Mouse (Mus musculus): ENCODE data around the gene Nt5dc3. TPM values are rescaled to one million over a fixed set of nuclear protein-coding genes. Genes with fewer than 3 reads are reported as not detected.

Gene Nt5dc3
- total RNA-seq (2015; ENCODE audit: low replicate concordance), result 1.4 and 4.6 TPM in 2 replicates
- total RNA-seq (2017; ENCODE audit: low replicate concordance), result 0.39 and 1.1 TPM in 2 replicates

- peak; percentile 93 for ATAC-seq (replicated peaks; ENCODE audit: low FRiP score, poor library complexity, severe bottlenecking)
Measured at GRCm38 (mm10) chr10:86778398-86779116, at the start of gene Nt5dc3. Nt5dc3 (plus strand) TSS chr10:86779005.

DNA sequence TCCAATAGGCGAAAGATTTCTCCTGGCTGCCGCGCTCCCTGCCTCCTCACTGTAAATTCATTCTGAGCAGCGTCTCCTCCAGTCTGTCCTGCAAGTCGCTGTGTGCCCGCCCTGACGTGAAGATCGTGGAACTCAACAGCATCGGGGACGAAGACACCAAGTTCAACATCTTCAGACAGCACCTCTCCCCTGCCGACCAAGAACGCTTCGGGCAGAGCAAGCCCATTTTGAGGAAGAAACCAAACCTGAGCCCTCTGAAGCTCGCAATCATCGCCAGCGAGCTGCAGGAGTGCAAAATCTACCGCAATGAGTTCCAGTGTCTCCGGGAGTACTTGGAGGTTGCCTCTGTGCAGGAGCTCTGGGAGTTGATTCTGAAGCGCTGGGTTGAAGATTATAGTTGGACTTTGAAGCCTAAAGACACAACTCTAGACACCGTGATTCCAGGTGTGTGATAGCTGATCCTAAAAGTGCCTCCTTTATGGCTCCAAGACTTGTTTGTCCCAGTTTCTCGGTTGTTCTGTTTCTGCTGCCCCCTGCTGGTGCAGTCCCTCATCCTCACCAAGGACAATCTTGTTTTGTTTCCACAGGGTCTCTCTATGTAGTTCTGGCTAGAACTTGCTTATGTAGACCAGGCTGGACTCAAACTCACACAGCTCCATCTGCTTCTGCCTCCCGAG, 47.8 kb upstream of the Nt5dc3 start:
- ATAC-seq (replicated peaks; ENCODE audit: low FRiP score, poor library complexity, severe bottlenecking), result peak; percentile 63; the same call in 1 of the 2 replicates

- no peak for ATAC-seq (replicated peaks; ENCODE audit: low FRiP score, poor library complexity, severe bottlenecking)
Measured at GRCm38 (mm10) chr10:86731500-86731863, 47.3 kb upstream of the Nt5dc3 start.

DNA sequence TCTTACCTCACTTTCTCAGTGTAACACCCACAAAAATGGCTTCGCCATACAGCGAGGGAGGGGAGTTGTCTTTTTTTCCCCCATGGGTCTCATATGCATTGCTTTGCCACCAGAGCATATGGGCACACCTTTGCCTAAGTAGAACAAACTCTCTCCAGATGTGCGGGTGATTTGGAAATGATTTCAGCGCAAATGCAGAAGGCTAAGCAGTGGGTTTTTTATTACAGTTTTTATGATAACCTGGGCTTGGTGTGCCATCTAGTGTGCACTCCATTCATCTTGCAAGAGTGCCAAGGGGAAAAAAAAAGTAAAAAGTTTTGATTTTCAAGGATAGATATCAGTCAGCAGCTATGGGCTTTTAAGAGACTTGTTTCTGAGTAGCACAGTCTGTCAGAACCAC, 43.8 kb upstream of the Nt5dc3 start:
- no peak for ATAC-seq (replicated peaks; ENCODE audit: low FRiP score, poor library complexity, severe bottlenecking)

DNA sequence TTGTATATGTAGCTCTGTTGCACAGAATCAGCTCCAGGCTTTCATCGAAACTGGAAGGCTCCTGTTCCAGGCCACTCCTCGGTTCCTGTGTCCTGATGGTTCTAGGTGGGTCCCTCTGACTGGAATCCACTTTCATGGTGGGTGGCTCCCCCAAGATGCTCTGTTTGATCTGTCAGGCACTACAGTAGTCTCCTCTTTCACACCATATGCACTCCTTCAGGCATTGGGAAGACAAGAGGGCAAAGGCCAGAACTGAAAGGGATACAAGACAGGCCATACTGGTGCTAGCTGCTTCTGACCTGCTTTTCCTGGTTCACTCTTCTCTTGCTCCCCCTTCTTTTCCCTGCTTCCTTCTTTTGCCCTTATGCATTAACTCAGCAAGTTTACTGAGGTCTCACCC, 35.9 kb upstream of the Nt5dc3 start:
- no peak for ATAC-seq (replicated peaks; ENCODE audit: low FRiP score, poor library complexity, severe bottlenecking)

DNA sequence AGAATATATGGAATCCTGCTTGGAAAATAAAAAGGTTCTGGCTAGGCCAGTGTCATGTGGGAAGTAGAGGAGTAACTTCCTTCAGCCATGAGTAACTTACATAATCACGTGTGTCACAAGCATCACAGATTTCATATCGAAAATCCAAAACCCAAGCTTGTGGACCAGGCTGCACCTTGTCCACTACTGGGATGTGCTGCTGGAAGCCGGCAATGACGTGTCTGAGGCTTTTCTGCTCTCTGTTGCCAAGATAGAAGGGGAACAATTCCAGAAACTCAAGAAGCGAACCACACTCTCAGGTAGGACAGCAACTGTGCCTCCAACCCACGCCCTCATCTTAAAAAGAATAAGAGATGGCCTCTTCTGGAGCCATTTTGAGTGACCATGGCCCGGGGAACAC, 34.5 kb upstream of the Nt5dc3 start:
- ATAC-seq (replicated peaks; ENCODE audit: low FRiP score, poor library complexity, severe bottlenecking), result no peak

- ATAC-seq (replicated peaks; ENCODE audit: low FRiP score, poor library complexity, severe bottlenecking), result no peak
Measured at GRCm38 (mm10) chr10:86755816-86756502, 22.8 kb upstream of the Nt5dc3 start.

- peak; percentile 37; the same call in 1 of the 2 replicates for ATAC-seq (replicated peaks; ENCODE audit: low FRiP score, poor library complexity, severe bottlenecking)
Measured at GRCm38 (mm10) chr10:86757724-86758123, 21.1 kb upstream of the Nt5dc3 start.

DNA sequence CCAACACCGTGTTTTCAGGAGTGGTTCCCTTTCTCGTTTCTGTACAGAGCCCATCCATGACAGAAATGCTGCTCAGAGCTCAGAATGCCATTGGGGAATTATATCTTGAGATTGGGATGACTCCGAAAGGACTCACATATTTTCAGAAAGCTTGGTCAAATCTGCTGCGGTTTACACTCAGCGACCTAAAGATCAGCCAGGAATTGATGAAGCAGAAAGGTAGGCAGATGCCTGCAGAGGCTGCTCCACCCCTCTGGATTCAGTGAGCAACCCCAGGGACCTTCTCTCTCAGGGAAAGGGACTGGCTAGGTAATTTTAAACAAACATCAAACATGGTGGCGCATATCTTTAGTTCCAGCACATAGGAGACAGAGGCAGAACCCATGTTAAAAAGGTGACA, 20.6 kb upstream of the Nt5dc3 start:
- no peak for ATAC-seq (replicated peaks; ENCODE audit: low FRiP score, poor library complexity, severe bottlenecking)

- no peak for ATAC-seq (replicated peaks; ENCODE audit: low FRiP score, poor library complexity, severe bottlenecking)
Measured at GRCm38 (mm10) chr10:86761236-86761635, 17.6 kb upstream of the Nt5dc3 start.

DNA sequence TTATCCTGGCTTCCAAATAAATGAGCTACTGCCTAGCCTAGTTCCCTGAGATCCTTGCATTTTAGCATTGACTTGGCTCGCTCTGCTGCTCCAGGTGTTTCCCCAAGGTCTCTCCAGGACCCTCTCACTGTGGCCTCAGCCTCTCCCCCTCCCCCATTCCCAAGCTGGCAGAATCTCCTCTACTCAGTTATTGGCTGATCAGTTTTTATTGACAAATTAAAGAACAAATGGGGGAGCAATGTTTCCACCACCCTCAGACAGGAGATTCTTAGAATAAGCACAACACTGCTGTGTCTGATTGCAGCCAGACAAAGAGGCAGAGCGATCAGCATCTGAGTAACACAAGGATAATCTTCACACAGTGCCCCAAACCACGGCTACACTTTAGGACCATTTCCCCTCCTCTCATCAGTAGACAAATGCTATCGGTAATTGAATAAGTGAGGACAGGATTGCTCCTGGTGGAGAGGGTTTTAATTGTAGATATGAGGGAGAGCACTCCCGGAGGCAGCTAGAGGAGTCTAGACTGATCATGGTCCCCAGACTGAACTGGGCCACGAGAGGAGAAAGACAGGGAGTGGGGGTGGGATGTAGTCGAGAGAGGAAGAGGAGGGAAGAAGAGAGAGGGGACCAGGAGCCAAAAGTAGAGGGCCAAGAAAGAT, 17.0 kb upstream of the Nt5dc3 start:
- ATAC-seq (replicated peaks; ENCODE audit: low FRiP score, poor library complexity, severe bottlenecking), result no peak

- no peak for ATAC-seq (replicated peaks; ENCODE audit: low FRiP score, poor library complexity, severe bottlenecking)
Measured at GRCm38 (mm10) chr10:86762384-86762730, 16.4 kb upstream of the Nt5dc3 start.

DNA sequence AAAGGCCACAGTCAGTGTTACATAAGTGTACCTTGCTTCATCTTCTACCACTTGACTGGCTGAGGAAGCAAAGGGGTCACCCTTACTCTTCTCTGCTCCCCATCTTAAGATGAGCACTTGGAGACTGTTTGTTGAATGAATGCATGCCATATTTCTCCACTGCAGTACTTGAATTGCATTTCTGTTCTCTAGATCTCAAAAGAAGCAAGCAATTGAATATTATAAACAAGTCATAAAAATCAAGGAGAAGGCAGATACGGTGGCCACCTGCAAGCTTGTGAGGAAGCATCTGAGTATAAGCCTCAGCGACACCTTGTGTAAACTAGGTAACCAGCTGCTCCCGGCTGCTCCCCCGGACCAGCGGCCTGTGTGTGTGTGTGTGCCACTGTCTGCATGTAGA, 15.1 kb upstream of the Nt5dc3 start, which contains the start of gene Gm49358:
TSS of gene Gm49358 (plus strand) at position 301 of the 400 bp plus-strand sequence.
- no peak for ATAC-seq (replicated peaks; ENCODE audit: low FRiP score, poor library complexity, severe bottlenecking)

DNA sequence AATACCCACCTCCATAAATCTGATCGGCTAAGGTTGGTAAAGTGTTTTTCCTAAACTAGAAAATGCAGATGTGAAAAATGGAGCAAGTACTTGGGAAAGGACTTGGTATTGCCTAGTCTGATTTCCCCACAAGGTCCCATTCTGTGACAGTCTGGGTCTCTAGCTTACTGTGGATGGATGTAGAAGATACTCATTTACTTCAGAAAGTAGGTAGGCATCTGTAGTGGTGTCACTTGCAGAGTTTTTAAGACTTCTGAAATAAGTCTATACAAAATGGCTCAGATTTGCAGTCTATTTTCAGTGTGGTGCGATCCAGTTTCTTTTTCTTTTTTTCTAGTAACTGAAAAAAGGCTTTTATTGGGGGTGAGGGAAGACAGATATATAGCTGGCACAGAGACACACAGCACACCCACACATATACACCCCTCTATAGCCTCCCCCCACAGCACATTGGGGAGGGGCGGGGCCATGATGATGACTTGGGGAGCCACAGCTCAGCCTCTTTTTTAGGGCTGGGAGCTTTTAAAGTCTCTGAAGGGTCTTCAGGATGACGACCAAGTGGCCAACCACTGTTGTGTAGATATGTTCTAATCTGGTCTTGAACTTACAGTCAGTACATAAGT, 13.3 kb upstream of the Nt5dc3 start:
- ATAC-seq (replicated peaks; ENCODE audit: low FRiP score, poor library complexity, severe bottlenecking), result no peak

GRCm38 (mm10) chr10:86769216-86769615, 9.6 kb upstream of the Nt5dc3 start:
- ATAC-seq (replicated peaks; ENCODE audit: low FRiP score, poor library complexity, severe bottlenecking), result no peak

DNA sequence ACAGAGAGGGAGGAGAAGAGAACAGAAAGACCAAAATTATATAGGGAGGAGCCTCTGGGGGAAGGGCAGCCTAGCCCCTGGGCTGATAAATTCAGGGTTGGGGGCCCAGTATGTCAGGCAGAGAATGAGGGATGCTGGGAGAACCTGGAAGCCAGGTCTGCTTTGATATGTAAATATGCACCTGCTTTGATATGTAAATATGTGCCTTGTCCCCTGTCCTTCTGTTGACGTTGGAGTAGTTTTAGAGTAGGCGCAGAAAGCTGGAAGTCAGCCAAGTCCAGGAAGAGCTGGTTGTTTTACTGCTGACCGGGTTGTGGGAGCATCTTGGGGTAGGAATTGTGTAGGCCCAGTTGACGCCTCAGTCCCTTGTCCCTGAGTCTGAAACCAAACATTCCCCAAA, 9.0 kb upstream of the Nt5dc3 start:
- no peak for ATAC-seq (replicated peaks; ENCODE audit: low FRiP score, poor library complexity, severe bottlenecking)

DNA sequence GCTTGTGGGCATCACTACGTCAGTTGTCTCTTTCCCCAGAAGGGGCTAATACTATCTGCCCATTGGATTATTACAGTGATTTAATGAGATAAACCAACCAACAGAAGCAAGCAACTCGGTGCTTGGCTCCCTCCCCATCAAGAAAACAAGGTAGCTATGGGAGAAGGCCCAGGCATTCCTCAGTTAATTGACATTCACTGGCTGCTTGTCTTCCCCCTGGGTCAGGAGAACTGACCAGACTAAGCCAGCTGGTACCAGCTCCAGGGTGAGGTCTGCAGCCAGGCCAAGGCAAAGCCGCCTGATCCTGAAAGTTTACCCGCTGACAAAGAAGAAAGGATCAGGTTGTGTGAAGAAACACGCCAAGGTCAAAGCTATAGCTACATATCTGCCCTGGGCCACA, 7.1 kb upstream of the Nt5dc3 start:
- no peak for ATAC-seq (replicated peaks; ENCODE audit: low FRiP score, poor library complexity, severe bottlenecking)

DNA sequence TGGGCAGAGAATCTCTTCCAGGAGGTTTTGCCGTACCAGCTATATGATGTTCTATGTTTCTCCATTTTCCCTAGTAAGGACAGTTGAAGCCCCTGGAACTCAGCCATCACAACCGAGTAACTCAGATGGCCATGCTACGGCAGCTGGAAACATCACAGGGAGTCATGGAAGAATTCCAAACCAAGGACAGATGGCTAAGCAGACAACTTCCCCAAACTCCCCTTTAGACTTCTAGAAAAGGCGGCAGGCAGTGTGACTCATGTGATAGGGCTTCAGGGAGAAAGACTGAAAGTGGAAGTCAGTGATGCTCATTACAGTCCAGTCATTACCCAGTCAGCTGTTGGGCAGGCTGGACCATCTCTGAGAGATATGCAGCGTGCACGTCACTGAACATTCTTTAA, 6.6 kb upstream of the Nt5dc3 start:
- no peak for ATAC-seq (replicated peaks; ENCODE audit: low FRiP score, poor library complexity, severe bottlenecking)

DNA sequence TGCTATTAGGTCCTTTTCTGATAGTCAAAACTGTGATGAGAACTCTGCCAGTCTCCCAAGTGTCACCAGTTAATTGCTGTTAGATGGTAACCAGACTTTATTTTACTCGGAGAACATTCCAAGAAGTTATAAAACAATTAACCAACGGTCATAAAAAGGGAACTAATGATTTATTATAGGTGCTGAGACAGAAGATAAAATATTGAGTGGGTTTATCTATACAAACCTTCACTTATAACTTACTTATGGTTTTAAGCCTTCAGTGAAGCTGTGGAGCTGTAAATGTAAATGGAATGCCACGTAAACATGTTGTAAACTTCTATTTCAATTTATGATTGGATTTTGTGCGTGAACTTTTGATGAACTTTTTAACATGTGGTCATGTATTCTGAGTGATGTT, 5.4 kb upstream of the Nt5dc3 start:
- no peak for ATAC-seq (replicated peaks; ENCODE audit: low FRiP score, poor library complexity, severe bottlenecking)

- ATAC-seq (replicated peaks; ENCODE audit: low FRiP score, poor library complexity, severe bottlenecking), result no peak
Measured at GRCm38 (mm10) chr10:86776281-86776680, 2.5 kb upstream of the Nt5dc3 start.

Data from erythroid progenitor cell, adult 5-6 weeks (primary cell).